Mouse (Mus musculus) midbrain, postnatal 0 days (tissue): ENCODE results near the gene Gm21992. TPM values are rescaled to one million over a fixed set of nuclear protein-coding genes. Genes with fewer than 3 reads are reported as not detected.

ENCODE experiments used
- ATAC-seq: fragments of 200-750 bp; cut with Nextera tagmentation; 2 replicates; pipeline ENCODE4 v1.8.0; 2017; ENCODE audit warnings: moderate number of reproducible peaks, mild to moderate bottlenecking, moderate TSS enrichment, moderate library complexity; ENCODE audit not compliant: low FRiP score
- DNase-seq: peaks from one replicate; pipeline ENCODE4 v3.0.0-alpha.2; 2015; ENCODE audit warnings: low spot score
- H3K27ac ChIP-seq: fragments of 300-500 bp; sonication (generic); 2 replicates; pipeline ENCODE4 v1.5.1; 2014; ENCODE audit warnings: low read depth, mild to moderate bottlenecking, low read length, mixed read lengths
- H3K27me3 ChIP-seq: fragments of 300-500 bp; sonication (generic); 2 replicates; pipeline ENCODE4 v1.6.1; 2014; ENCODE audit warnings: low read length, control low read depth, mixed read lengths; ENCODE audit not compliant: insufficient read depth
- H3K36me3 ChIP-seq: fragments of 300-500 bp; sonication (generic); 2 replicates; pipeline ENCODE4 v1.6.1; 2014; ENCODE audit warnings: low read length, control low read depth, mixed read lengths; ENCODE audit not compliant: insufficient read depth
- H3K4me1 ChIP-seq: fragments of 300-500 bp; sonication (generic); 2 replicates; pipeline ENCODE4 v1.6.1; 2014; ENCODE audit warnings: mild to moderate bottlenecking, control low read depth, antibody characterized with exemption, low read length, mixed read lengths; ENCODE audit not compliant: insufficient read depth
- H3K4me2 ChIP-seq: fragments of 300-500 bp; sonication (generic); 2 replicates; pipeline ENCODE4 v1.6.1; 2014; ENCODE audit warnings: low read depth, mild to moderate bottlenecking, low read length, mixed read lengths; ENCODE audit not compliant: poor library complexity, severe bottlenecking
- H3K4me3 ChIP-seq: fragments of 300-500 bp; sonication (generic); 2 replicates; pipeline ENCODE4 v1.5.1; 2014; ENCODE audit warnings: low read depth, mild to moderate bottlenecking, low read length, moderate library complexity
- H3K9ac ChIP-seq: fragments of 300-500 bp; sonication (generic); replicated peaks from 2 replicates; pipeline ENCODE4 v1.6.1; 2014; ENCODE audit warnings: mild to moderate bottlenecking, low read length, moderate library complexity, mixed read lengths; ENCODE audit not compliant: poor library complexity, severe bottlenecking
- H3K9me3 ChIP-seq: fragments of 300-500 bp; sonication (generic); 2 replicates; pipeline ENCODE4 v1.6.1; 2016; ENCODE audit warnings: low read length, control low read depth
- CTCF ChIP-seq: IDR thresholded peaks from 2 replicates; pipeline ENCODE4 v1.5.1; 2016; ENCODE audit warnings: antibody characterized with exemption, mild to moderate bottlenecking
- WGBS: fragments of 180-500 bp; shearing (Covaris S2); extraction: QIAGEN DNeasy Blood & Tissue Kit; methylation state at CpG from one replicate; pipeline ENCODE4 v1.1.7; 2014; 5-methylcytosine and 5-hydroxymethylcytosine counted together
- polyA plus RNA-seq: library from polyadenylated mRNA; unstranded; fragments of >200 nt; fragmentation: Nextera tagmentation; extraction: Ambion mirVana; gene quantifications from 2 replicates; pipeline ENCODE4 v1.2.1, GENCODE M21; 2015
- total RNA-seq: library from RNA; depleted of rRNA; stranded (reverse); fragments of >200 nt; gene quantifications from 2 replicates; pipeline ENCODE4 v1.2.3, GENCODE M21; 2014; rRNA removed

The Gm21992 gene
- 8.1 and 22.3 TPM in 2 replicates for total RNA-seq
- polyA plus RNA-seq, result 12.6 and 17.9 TPM in 2 replicates

DNA sequence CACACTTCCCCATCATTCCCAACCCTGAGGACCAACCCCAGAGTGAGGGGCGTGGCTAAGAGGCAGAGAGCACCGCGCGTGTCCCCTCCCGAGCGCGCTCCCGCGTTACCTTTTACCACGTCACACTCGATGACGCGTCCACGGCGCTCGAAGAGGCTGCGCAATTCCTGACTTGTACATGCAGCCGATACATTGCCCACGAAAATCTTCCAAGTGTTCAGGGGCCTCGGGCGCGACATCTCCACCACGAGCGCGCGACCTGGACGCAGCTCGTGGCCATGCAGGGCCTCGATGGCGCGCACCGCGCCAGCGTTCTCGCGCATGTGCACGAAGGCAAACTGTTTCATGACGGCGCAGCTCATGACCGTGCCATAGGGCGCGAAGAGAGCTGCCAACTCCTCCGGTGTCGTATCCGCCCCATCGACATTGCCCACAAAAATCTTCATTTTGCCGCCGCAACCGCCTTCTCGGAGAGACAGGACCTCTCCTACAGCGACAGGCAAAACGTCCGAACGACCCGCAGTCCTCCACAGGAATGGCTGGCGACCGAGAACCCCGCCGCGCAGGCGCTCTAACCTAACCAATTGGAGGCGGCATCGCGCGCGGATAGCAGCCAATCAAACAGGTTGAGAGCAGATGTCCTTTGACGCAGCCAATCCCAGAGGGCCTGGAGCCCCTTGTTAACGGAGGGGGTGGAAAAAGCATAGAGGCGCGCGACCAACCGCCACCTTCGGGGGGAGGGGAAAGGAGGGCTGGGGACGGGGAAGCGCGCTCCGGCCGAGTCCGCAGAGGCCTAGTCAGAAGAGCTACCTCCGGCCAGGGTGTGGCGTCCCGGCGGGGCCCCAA is at the start of gene Gm21992, which contains the start of gene Rbm14:
Gene Gm21992, minus strand, starts transcription at position 550 of the 846 bp plus-strand sequence.
Gene Rbm14, minus strand, starts transcription at position 572 of the 846 bp plus-strand sequence.
- peaks cover 13% of the 10 kb centered on the region; the same call in 1 of the 2 replicates for H3K4me1 ChIP-seq
- H3K36me3 ChIP-seq, result no peaks in the 10 kb centered on the region
- ATAC-seq (peak; percentile 98), DNase-seq (peak; percentile 99)
- WGBS, result under 1% methylated on average over 83 of the region's 83 CpGs
- no peaks in the 10 kb centered on the region for H3K27me3 ChIP-seq
- TF ChIP-seq CTCF, result no peak
- peak within 1 kb of the TSS; percentile 89 for H3K27ac ChIP-seq
- H3K9me3 ChIP-seq, result no peaks in the 10 kb centered on the region
- H3K9ac ChIP-seq, result peak within 1 kb of the TSS; percentile 78
- peak within 1 kb of the TSS; percentile 83 for H3K4me3 ChIP-seq
- H3K4me2 ChIP-seq, result peak within 1 kb of the TSS; percentile 76

DNA sequence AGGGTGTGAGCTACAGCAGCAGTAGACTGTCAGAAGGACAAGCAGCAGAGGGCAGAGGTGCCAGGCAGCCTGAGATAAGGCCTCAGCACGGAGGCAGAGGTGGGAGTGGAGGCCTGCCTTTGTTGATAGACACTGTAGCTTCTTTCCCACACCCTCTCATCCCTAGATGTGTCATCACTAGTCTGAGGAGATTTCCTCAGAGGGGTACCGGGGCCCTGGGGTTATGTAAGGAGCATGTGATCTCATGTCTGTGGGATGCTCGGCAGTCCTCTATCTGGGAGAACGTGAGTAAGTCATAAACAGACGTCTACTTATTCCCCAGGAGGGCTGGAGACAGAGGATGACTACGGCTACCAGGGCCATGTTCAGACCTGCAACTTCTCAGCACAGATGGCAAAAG is 47.7 kb upstream of the Gm21992 start:
- Histone ChIP-seq H3K27ac (no peak overlapping the region), H3K4me1 (0 out of 2 replicates have a peak, but pooled peaks cover 8% of the 10 kb centered on the region), H3K4me3 (no peak overlapping the region), H3K27me3 (no peaks in the 10 kb centered on the region), H3K9ac (no peak overlapping the region), H3K4me2 (no peak overlapping the region), H3K9me3 (no peaks in the 10 kb centered on the region), H3K36me3 (peaks cover 34% of the 10 kb centered on the region)
- WGBS, result 76% methylated on average over 6 of the region's 6 CpGs
- ATAC-seq (no peak), DNase-seq (no peak)
- no peak for TF ChIP-seq CTCF

DNA sequence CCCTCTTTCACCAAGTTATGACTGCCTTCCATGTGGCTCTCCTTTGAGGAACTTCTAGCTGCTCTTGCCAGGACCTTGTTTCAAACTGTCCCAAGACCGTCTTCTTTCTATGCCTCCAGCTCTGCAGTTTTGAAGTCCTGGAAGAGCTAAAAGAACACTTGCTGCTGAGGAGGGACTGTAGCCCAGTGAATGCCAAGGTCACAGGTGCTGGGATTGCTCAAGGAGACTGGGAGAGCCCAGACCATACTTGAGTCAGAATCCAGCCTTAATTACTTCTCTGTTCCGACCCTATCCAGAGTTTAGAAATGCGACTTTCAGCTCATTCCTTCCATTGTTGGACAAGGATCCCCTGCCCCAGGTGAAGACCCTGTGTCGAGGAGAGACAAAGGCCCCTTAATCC is 44.5 kb upstream of the Gm21992 start:
- ATAC-seq (no peak), DNase-seq (no peak)
- 0 out of 2 replicates have a peak, but pooled peaks cover 8% of the 10 kb centered on the region for H3K4me1 ChIP-seq
- 54% methylated on average over 4 of the region's 4 CpGs for WGBS
- TF ChIP-seq CTCF, result no peak
- no peaks in the 10 kb centered on the region for H3K27me3 ChIP-seq
- H3K36me3 ChIP-seq, result peaks cover 34% of the 10 kb centered on the region
- H3K27ac ChIP-seq, result no peak overlapping the region
- no peaks in the 10 kb centered on the region for H3K9me3 ChIP-seq
- H3K4me2 ChIP-seq, result peak overlapping the region; percentile 80
- H3K4me3 ChIP-seq, result peak overlapping the region; percentile 58; the same call in 1 of the 2 replicates
- peak overlapping the region; percentile 68; the same call in 1 of the 2 replicates for H3K9ac ChIP-seq

DNA sequence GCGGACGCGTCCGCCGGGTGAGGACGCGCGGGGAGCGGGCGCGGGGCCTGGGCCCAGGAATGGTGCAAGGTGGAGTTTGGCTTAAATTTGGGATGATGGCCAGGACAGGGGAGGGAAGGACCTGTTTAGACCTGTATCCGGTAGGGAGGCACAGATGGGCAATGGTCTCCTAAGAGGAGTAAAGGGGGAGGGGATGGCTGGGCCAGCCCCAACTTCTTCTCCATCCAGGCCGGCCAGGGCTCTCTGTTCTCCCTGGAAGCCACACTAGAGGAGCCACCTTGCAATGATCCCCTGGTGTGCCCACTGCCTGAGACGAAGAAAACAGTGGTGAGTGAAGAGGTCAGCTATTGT is 44.0 kb upstream of the Gm21992 start:
- Histone ChIP-seq H3K27me3 (no peaks in the 10 kb centered on the region), H3K4me2 (peak overlapping the region; percentile 80), H3K4me3 (peak overlapping the region; percentile 58), H3K27ac (no peak overlapping the region), H3K9me3 (no peaks in the 10 kb centered on the region), H3K36me3 (peaks cover 29% of the 10 kb centered on the region), H3K9ac (peak overlapping the region; percentile 68), H3K4me1 (0 out of 2 replicates have a peak, but pooled peaks cover 8% of the 10 kb centered on the region)
- TF ChIP-seq CTCF, result no peak
- no peak for DNase-seq
- no peak; the same call in none of the 2 replicates for ATAC-seq
- WGBS, result under 1% methylated on average over 14 of the region's 14 CpGs

DNA sequence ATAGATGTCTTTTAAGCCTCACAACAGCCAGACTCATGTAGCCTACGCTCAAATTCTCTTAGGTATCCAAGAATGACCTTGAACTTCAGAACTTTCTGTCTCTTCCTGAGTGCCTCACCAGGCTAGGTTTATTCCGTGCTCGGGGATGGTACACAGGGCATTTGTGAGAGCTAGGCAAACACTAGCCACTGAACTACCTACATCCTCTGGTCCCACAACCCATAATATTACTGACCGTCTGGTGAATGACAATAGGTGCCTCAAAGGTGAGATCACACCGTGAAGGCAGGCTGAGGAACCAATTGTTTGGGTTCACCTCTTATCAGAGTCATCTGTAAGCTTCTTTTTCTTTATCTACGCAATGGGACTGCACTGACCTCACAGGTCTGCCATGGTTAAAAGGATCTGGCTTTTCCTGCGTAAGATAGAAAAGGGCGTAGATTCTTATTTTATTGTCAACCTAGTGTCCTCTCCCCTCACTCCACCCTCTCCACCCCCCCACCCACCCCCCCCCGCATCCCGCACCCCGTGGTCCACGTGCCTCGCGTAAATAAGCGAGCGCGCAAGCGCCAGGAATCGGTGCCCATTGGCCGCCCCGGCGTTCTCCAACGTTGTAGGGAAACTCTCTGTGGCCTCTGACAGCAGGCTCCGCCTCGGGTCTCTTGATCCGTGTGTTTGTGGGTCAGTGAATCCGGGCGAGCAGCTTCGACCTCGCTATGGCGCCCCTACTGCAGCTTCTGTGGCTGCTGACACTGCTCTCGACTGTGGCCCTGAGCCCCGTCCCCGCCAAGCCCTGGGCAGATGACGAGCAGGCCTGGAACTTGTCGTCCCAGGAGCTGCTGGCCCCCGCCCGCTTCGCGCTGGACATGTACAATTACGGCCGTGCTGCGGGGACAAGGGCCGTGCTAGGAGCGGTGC is 43.4 kb upstream of the Gm21992 start, which contains the start of gene Ctsf:
Gene Ctsf, plus strand, starts transcription at position 579 of the 918 bp plus-strand sequence.
- WGBS, result 3% methylated on average over 44 of the region's 45 CpGs
- peak; percentile 92 for DNase-seq
- peak; percentile 30; the same call in 1 of the 2 replicates for TF ChIP-seq CTCF
- Histone ChIP-seq H3K27me3 (no peaks in the 10 kb centered on the region), H3K9ac (peak within 1 kb of the TSS; percentile 68), H3K4me1 (0 out of 2 replicates have a peak, but pooled peaks cover 8% of the 10 kb centered on the region), H3K27ac (no peak within 1 kb of the TSS), H3K9me3 (no peaks in the 10 kb centered on the region), H3K4me2 (peak within 1 kb of the TSS; percentile 80), H3K36me3 (peaks cover 22% of the 10 kb centered on the region), H3K4me3 (peak within 1 kb of the TSS; percentile 58)
- ATAC-seq, result peak; percentile 86
